Mouse (Mus musculus) liver, embryonic 14.5 days (tissue): ENCODE data around the gene Eif1b. TPM values are rescaled to one million over a fixed set of nuclear protein-coding genes. Genes with fewer than 3 reads are reported as not detected.
"Not testable (repeated sequence)": the region's sequence is repeated elsewhere in the genome, so short reads cannot be mapped to it uniquely, and the experiment has no call there.

ENCODE experiments used
- ATAC-seq: fragments of 200-750 bp; cut with Nextera tagmentation; 2 replicates; pipeline ENCODE4 v1.8.0; 2017; ENCODE audit warnings: moderate number of reproducible peaks, mild to moderate bottlenecking, moderate library complexity; ENCODE audit not compliant: insufficient read depth
- DNase-seq, 3 experiments: peaks; one replicate each; pipeline ENCODE4 v3.0.0-alpha.2; 2012 to 2013; ENCODE audit warnings: low read depth in 3 of 3, low spot score in 3 of 3
- H3K27ac ChIP-seq: fragments of 300-500 bp; sonication (generic); 2 replicates; pipeline ENCODE4 v1.5.1; 2014; ENCODE audit warnings: moderate library complexity, mild to moderate bottlenecking, control low read depth, inconsistent platforms
- H3K27me3 ChIP-seq: fragments of 300-500 bp; sonication (generic); 2 replicates; pipeline ENCODE4 v1.6.1; 2014; ENCODE audit warnings: mild to moderate bottlenecking, low read length, moderate library complexity; ENCODE audit not compliant: control insufficient read depth, insufficient read depth
- H3K36me3 ChIP-seq: fragments of 300-500 bp; sonication (generic); replicated peaks from 2 replicates; pipeline ENCODE4 v1.6.1; 2014; ENCODE audit warnings: low read depth; ENCODE audit not compliant: control insufficient read depth, insufficient read depth
- H3K4me1 ChIP-seq, 2 experiments: fragments of 200-500 bp in 1 of 2; fragments of 300-500 bp in 1 of 2; sonication (generic) in 1 of 2; replicated peaks; 2 replicates each; pipeline ENCODE4 v1.6.1; 2012 to 2014; ENCODE audit warnings: antibody characterized with exemption in 1 of 2, inconsistent platforms in 1 of 2, low read length in 1 of 2; ENCODE audit not compliant: control insufficient read depth in 2 of 2, insufficient read depth in 2 of 2
- H3K4me2 ChIP-seq: fragments of 300-500 bp; sonication (generic); 2 replicates; pipeline ENCODE4 v1.6.1; 2014; ENCODE audit warnings: low read depth, mild to moderate bottlenecking, control low read depth, moderate library complexity
- H3K4me3 ChIP-seq, 2 experiments: fragments of 200-500 bp in 1 of 2; fragments of 300-500 bp in 1 of 2; sonication (generic) in 1 of 2; 2 replicates each; pipeline ENCODE4 v1.5.1; 2012 to 2014; ENCODE audit warnings: low read depth in 2 of 2, low read length in 2 of 2, mild to moderate bottlenecking in 2 of 2, control low read depth in 1 of 2, inconsistent platforms in 1 of 2, moderate library complexity in 1 of 2; ENCODE audit not compliant: insufficient read depth in 1 of 2
- H3K9ac ChIP-seq: fragments of 300-500 bp; sonication (generic); replicated peaks from 2 replicates; pipeline ENCODE4 v1.6.1; 2014; ENCODE audit warnings: mild to moderate bottlenecking, control low read depth, moderate library complexity
- H3K9me3 ChIP-seq: fragments of 300-500 bp; sonication (generic); 2 replicates; pipeline ENCODE4 v1.6.1; 2016; ENCODE audit warnings: low read length, mixed read lengths; ENCODE audit not compliant: control insufficient read depth
- CTCF ChIP-seq: IDR thresholded peaks from 2 replicates; pipeline ENCODE4 v1.5.1; 2016; ENCODE audit warnings: antibody characterized with exemption, low read depth, control low read depth
- EP300 ChIP-seq: IDR thresholded peaks from 2 replicates; pipeline ENCODE4 v1.6.1; 2016; ENCODE audit warnings: antibody characterized with exemption, low read depth
- WGBS: fragments of 180-500 bp; shearing (Covaris S2); extraction: QIAGEN DNeasy Blood & Tissue Kit; methylation state at CpG from one replicate; pipeline ENCODE4 v1.1.7; 2014; ENCODE audit not compliant: insufficient replicate concordance; 5-methylcytosine and 5-hydroxymethylcytosine counted together
- polyA plus RNA-seq, 2 experiments: library from polyadenylated mRNA; depleted of rRNA in 1 of 2; stranded (reverse) in 1 of 2; unstranded in 1 of 2; fragments of >200 nt; fragmentation: Nextera tagmentation in 1 of 2; extraction: Ambion mirVana in 1 of 2; gene quantifications; 2 replicates each; pipeline versions ENCODE4 v1.2.1 to v1.2.3; 2012 to 2014

Gene Eif1b
- polyA plus RNA-seq, 2 experiments: 30.6 to 70.0 TPM

DNA sequence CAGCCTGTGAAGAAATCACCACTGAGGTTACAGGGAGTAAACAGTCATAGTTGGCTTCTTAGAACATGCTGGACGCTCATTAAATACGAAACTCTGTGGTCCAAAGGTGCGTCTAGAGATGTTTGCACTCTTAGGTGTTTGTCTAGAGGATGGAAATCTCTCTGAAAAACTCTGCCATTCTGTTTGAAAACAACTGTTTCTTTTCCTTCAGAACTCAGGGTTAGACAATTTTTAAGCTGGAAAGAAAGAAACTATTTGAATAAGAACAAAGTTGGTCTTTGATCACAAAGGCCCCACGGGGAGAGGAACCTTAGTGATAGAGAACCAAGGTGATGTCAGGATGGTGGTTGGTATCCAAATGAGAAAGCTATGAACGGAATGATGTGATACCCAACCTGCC is 38.4 kb downstream of the Eif1b start:
- 55% methylated on average over 5 of the region's 5 CpGs for WGBS
- Histone ChIP-seq H3K36me3 (no peaks in the 10 kb centered on the region), H3K27me3 (no peaks in the 10 kb centered on the region), H3K4me1 (no peaks in the 10 kb centered on the region), H3K27ac (no peak overlapping the region), H3K4me3 (no peak overlapping the region), H3K4me2 (no peak overlapping the region), H3K9ac (no peak overlapping the region), H3K9me3 (no peaks in the 10 kb centered on the region)
- DNase-seq (no peak), ATAC-seq (no peak)
- TF ChIP-seq EP300 (no peak), CTCF (no peak)

DNA sequence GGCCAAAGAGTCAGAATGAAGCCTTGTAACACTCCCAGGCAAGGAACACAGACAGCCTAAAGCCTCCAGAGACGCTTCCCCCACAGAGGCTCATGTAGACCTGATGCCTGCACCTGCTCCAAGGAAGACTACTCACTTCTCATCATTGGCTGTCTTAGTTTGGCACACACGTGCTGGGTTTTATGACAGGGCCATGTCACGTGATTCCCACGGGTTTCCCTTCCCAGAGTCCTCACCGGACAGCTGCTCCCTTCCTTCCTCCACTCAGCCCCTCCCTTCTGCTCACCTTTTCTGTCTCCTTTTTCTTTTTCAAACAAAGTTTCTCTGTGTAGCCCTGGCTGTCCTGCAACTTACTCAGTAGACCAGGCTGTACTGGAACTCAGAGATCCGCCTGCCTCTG is 40.0 kb downstream of the Eif1b start:
- Histone ChIP-seq H3K9ac (no peak overlapping the region), H3K4me2 (no peak overlapping the region), H3K9me3 (no peaks in the 10 kb centered on the region), H3K27me3 (no peaks in the 10 kb centered on the region), H3K4me3 (no peak overlapping the region), H3K27ac (no peak overlapping the region), H3K36me3 (no peaks in the 10 kb centered on the region), H3K4me1 (no peaks in the 10 kb centered on the region)
- no peak for ATAC-seq
- no peak for TF ChIP-seq CTCF
- 64% methylated on average over 6 of the region's 6 CpGs for WGBS
- DNase-seq: no peak

DNA sequence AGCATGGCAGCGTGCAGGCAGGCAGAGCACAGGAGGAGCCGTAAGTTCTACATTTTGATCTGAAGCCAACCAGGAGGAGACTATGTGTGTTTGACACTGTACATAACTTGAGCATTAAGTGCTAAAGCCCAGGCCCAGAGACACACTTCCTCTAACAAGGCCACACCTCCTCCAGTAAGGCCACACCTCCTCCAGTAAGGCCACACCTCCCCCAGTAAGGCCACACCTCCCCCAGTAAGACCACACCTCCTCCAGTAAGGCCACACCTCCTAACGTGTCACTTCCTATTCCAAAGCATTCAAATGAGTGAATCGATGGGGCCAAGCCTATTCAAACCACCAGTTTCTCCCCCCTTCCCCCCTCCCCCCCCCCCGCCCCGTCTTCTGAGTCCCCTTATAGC is 40.7 kb downstream of the Eif1b start:
- no peaks in the 10 kb centered on the region for H3K9me3 ChIP-seq
- H3K9ac ChIP-seq: no peak overlapping the region
- DNase-seq (no peak), ATAC-seq (no peak)
- no peak overlapping the region for H3K27ac ChIP-seq
- no peak overlapping the region for H3K4me3 ChIP-seq
- no peak overlapping the region for H3K4me2 ChIP-seq
- H3K36me3 ChIP-seq: no peaks in the 10 kb centered on the region
- H3K4me1 ChIP-seq: no peaks in the 10 kb centered on the region
- H3K27me3 ChIP-seq: no peaks in the 10 kb centered on the region
- WGBS: 71% methylated on average over 6 of the region's 6 CpGs
- TF ChIP-seq EP300 (no peak), CTCF (no peak)

DNA sequence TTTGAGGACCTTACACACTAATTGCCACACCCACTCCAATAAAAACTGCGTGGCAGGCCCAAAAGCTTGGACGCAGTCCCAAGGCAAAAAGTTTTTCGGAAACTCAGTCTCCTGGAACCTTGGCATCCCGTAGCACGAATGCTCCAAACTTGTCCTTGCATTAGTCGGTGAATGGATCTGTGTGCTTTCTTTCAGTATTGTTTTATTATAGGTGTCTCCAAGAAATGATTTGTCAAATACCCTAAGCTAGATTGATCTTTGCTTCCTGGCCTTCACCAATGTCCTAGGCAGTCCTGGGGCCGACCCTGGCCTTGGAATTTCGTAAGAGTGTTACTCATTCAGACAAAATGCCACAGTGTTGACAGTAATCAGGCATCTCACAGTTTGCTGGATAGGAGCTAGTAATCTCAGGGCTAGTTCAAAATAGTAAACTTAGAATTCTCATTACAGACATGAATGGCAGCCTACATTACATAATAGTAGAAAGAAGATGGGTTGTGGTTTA is 41.5 kb downstream of the Eif1b start:
- 72% methylated on average over 8 of the region's 8 CpGs for WGBS
- ATAC-seq, H3K36me3 ChIP-seq, H3K9ac ChIP-seq, H3K4me2 ChIP-seq, H3K9me3 ChIP-seq, H3K27ac ChIP-seq, DNase-seq, H3K27me3 ChIP-seq, H3K4me1 ChIP-seq, H3K4me3 ChIP-seq: not testable (repeated sequence)

DNA sequence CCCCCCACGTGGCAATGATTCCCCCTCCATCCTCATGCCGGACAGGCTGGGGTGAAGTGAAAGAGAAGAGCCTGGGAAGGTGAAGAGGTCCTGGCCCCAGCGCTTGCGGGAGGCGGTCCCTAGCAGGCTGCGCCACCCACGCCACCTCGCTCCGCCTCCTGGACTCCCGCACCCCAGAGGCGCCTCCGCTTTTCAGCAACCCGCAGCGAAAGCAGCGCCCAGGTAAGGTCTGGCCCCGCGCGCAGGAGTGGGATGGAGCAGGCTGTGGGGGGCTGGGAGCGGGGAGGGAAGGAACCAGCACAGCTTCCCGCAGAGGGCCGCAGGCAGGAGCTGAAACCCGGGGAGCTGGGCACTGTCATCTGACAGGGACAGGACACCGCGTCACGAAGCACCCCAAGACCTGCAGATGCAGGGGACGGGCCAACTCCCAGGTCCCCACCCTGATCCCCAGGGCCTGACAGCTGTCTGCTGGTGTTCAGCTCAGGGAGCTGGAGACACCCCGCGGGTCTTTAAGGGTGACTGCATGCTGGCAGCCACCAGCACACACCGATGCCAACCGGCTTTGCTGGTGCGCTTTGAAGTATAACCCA is 47.7 kb downstream of the Eif1b start, which contains the start of gene Entpd3:
Entpd3 (plus strand) TSS at position 157 of the 590 bp plus-strand sequence.
- Histone ChIP-seq H3K9ac (no peak within 1 kb of the TSS), H3K4me2 (peak within 1 kb of the TSS; percentile 58), H3K27ac (no peak within 1 kb of the TSS), H3K9me3 (no peaks in the 10 kb centered on the region), H3K36me3 (no peaks in the 10 kb centered on the region), H3K4me3 (peak within 1 kb of the TSS in 1 of 2 experiments; percentile 34; a peak in 2 of 4 replicates), H3K4me1 (no peaks in the 10 kb centered on the region), H3K27me3 (peaks cover 26% of the 10 kb centered on the region)
- TF ChIP-seq CTCF (no peak), EP300 (no peak)
- DNase-seq (no peak), ATAC-seq (no peak)
- WGBS: 2% methylated on average over 31 of the region's 31 CpGs
